Mouse (Mus musculus) kidney, embryonic 16.5 days (tissue): Measurements from ENCODE around the gene Olfr284. TPM values are rescaled to one million over a fixed set of nuclear protein-coding genes. Genes with fewer than 3 reads are reported as not detected.

Experiments
- ATAC-seq: fragments of 200-750 bp; cut with Nextera tagmentation; 2 replicates; pipeline ENCODE4 v1.8.0; 2017; ENCODE audit warnings: moderate TSS enrichment; ENCODE audit not compliant: low FRiP score, low TSS enrichment
- H3K27ac ChIP-seq: fragments of 300-500 bp; sonication (generic); 2 replicates; pipeline ENCODE4 v1.5.1; 2014; ENCODE audit warnings: low read length
- H3K27me3 ChIP-seq: fragments of 300-500 bp; sonication (generic); 2 replicates; pipeline ENCODE4 v1.6.1; 2014; ENCODE audit warnings: low read length, control low read depth, mixed read lengths; ENCODE audit not compliant: insufficient read depth
- H3K36me3 ChIP-seq: fragments of 300-500 bp; sonication (generic); 2 replicates; pipeline ENCODE4 v1.6.1; 2014; ENCODE audit warnings: low read length, control low read depth, mixed read lengths; ENCODE audit not compliant: insufficient read depth
- H3K4me1 ChIP-seq: fragments of 300-500 bp; sonication (generic); 2 replicates; pipeline ENCODE4 v1.6.1; 2014; ENCODE audit warnings: low read length, control low read depth, mixed read lengths; ENCODE audit not compliant: insufficient read depth
- H3K4me2 ChIP-seq: fragments of 300-500 bp; sonication (generic); replicated peaks from 2 replicates; pipeline ENCODE4 v1.6.1; 2014; ENCODE audit warnings: low read depth, low read length
- H3K4me3 ChIP-seq: fragments of 300-500 bp; sonication (generic); 2 replicates; pipeline ENCODE4 v1.5.1; 2014; ENCODE audit warnings: mild to moderate bottlenecking, low read length
- H3K9ac ChIP-seq: fragments of 300-500 bp; sonication (generic); replicated peaks from 2 replicates; pipeline ENCODE4 v1.6.1; 2014; ENCODE audit warnings: low read length
- H3K9me3 ChIP-seq: fragments of 300-500 bp; sonication (generic); 2 replicates; pipeline ENCODE4 v1.6.1; 2016; ENCODE audit warnings: low read length, control low read depth
- WGBS: fragments of 180-500 bp; shearing (Covaris S2); extraction: QIAGEN DNeasy Blood & Tissue Kit; methylation state at CpG from one replicate; pipeline ENCODE4 v1.1.7; 2014; 5-methylcytosine and 5-hydroxymethylcytosine counted together
- polyA plus RNA-seq: library from polyadenylated mRNA; unstranded; fragments of >200 nt; fragmentation: Nextera tagmentation; extraction: Ambion mirVana; gene quantifications from 2 replicates; pipeline ENCODE4 v1.2.1, GENCODE M21; 2015

Gene Olfr284
- not detected in 2 replicates for polyA plus RNA-seq

GRCm38 (mm10) chr15:98340887-98341286 lies at the start of gene Olfr284:
Gene Olfr284, minus strand, starts transcription at chr15:98340987.
- no peak for ATAC-seq
- Histone ChIP-seq H3K27ac (no peak within 1 kb of the TSS), H3K9ac (no peak within 1 kb of the TSS), H3K4me1 (no peaks in the 10 kb centered on the region), H3K4me3 (no peak within 1 kb of the TSS), H3K27me3 (no peaks in the 10 kb centered on the region), H3K4me2 (no peak within 1 kb of the TSS), H3K36me3 (no peaks in the 10 kb centered on the region), H3K9me3 (no peaks in the 10 kb centered on the region)
- WGBS, result 53% methylated on average over 8 of the region's 8 CpGs

- ATAC-seq, result peak; percentile 74; the same call in 1 of the 2 replicates
- no peaks in the 10 kb centered on the region for H3K36me3 ChIP-seq
- H3K4me3 ChIP-seq, result no peak overlapping the region
- H3K9ac ChIP-seq, result no peak overlapping the region
- no peak overlapping the region for H3K27ac ChIP-seq
- H3K4me2 ChIP-seq, result no peak overlapping the region
- H3K9me3 ChIP-seq, result no peaks in the 10 kb centered on the region
- no peaks in the 10 kb centered on the region; the same call in 1 of the 2 replicates for H3K4me1 ChIP-seq
- no peaks in the 10 kb centered on the region for H3K27me3 ChIP-seq
- 31% methylated on average over 7 of the region's 7 CpGs for WGBS
Measured at GRCm38 (mm10) chr15:98389796-98390195, 49.0 kb upstream of the Olfr284 start.

GRCm38 (mm10) chr15:98387621-98388020 lies 46.8 kb upstream of the Olfr284 start:
- Histone ChIP-seq H3K9me3 (no peaks in the 10 kb centered on the region), H3K27me3 (no peaks in the 10 kb centered on the region), H3K36me3 (no peaks in the 10 kb centered on the region), H3K9ac (no peak overlapping the region), H3K4me3 (no peak overlapping the region), H3K4me2 (no peak overlapping the region), H3K27ac (no peak overlapping the region), H3K4me1 (no peaks in the 10 kb centered on the region; the same call in 1 of the 2 replicates)
- ATAC-seq, result no peak
- 80% methylated on average over 2 of the region's 2 CpGs for WGBS

GRCm38 (mm10) chr15:98380846-98381245 lies 40.1 kb upstream of the Olfr284 start, which contains the start of gene Olfr283:
Gene Olfr283, minus strand, starts transcription at chr15:98380946.
- H3K27ac ChIP-seq, result no peak within 1 kb of the TSS
- H3K9me3 ChIP-seq, result no peaks in the 10 kb centered on the region
- no peak within 1 kb of the TSS for H3K4me3 ChIP-seq
- ATAC-seq, result no peak
- 85% methylated on average over 6 of the region's 6 CpGs for WGBS
- H3K9ac ChIP-seq, result no peak within 1 kb of the TSS
- H3K27me3 ChIP-seq, result no peaks in the 10 kb centered on the region
- no peaks in the 10 kb centered on the region for H3K4me1 ChIP-seq
- H3K4me2 ChIP-seq, result no peak within 1 kb of the TSS
- H3K36me3 ChIP-seq, result no peaks in the 10 kb centered on the region

GRCm38 (mm10) chr15:98378209-98378608 lies 37.4 kb upstream of the Olfr284 start:
- H3K9me3 ChIP-seq, result no peaks in the 10 kb centered on the region
- H3K4me2 ChIP-seq, result no peak overlapping the region
- 89% methylated on average over 13 of the region's 13 CpGs for WGBS
- no peak overlapping the region for H3K27ac ChIP-seq
- no peaks in the 10 kb centered on the region for H3K36me3 ChIP-seq
- H3K27me3 ChIP-seq, result no peaks in the 10 kb centered on the region
- ATAC-seq, result no peak
- no peak overlapping the region for H3K4me3 ChIP-seq
- no peaks in the 10 kb centered on the region for H3K4me1 ChIP-seq
- no peak overlapping the region for H3K9ac ChIP-seq

- Histone ChIP-seq H3K4me1 (no peaks in the 10 kb centered on the region), H3K9me3 (no peaks in the 10 kb centered on the region), H3K27ac (no peak within 1 kb of the TSS), H3K36me3 (no peaks in the 10 kb centered on the region), H3K4me2 (no peak within 1 kb of the TSS), H3K9ac (no peak within 1 kb of the TSS), H3K27me3 (no peaks in the 10 kb centered on the region), H3K4me3 (no peak within 1 kb of the TSS)
- ATAC-seq, result no peak
- 92% methylated on average over 5 of the region's 5 CpGs for WGBS
Measured at GRCm38 (mm10) chr15:98317177-98317724, 23.5 kb downstream of the Olfr284 start, which contains the start of gene Olfr285. Gene Olfr285, minus strand, starts transcription at chr15:98317353.

- Histone ChIP-seq H3K9me3 (no peaks in the 10 kb centered on the region), H3K27me3 (no peaks in the 10 kb centered on the region), H3K36me3 (no peaks in the 10 kb centered on the region), H3K4me1 (no peaks in the 10 kb centered on the region), H3K9ac (no peak overlapping the region), H3K4me3 (no peak overlapping the region), H3K27ac (no peak overlapping the region), H3K4me2 (no peak overlapping the region)
- WGBS, result 50% methylated on average over 6 of the region's 6 CpGs
- no peak for ATAC-seq
Measured at GRCm38 (mm10) chr15:98315703-98316102, 25.1 kb downstream of the Olfr284 start.

- Histone ChIP-seq H3K4me1 (peaks cover 4% of the 10 kb centered on the region; the same call in 1 of the 2 replicates), H3K27me3 (no peaks in the 10 kb centered on the region), H3K9ac (peak within 1 kb of the TSS; percentile 71), H3K4me3 (peak within 1 kb of the TSS; percentile 64), H3K36me3 (no peaks in the 10 kb centered on the region), H3K27ac (no peak within 1 kb of the TSS), H3K9me3 (no peaks in the 10 kb centered on the region), H3K4me2 (peak within 1 kb of the TSS; percentile 92)
- ATAC-seq, result peak; percentile 70
- 2% methylated on average over 60 of the region's 60 CpGs for WGBS
Measured at GRCm38 (mm10) chr15:98295628-98296551, 44.9 kb downstream of the Olfr284 start, which contains the start of gene Zfp641. Gene Zfp641, minus strand, starts transcription at chr15:98296161.

GRCm38 (mm10) chr15:98293651-98294050 lies 47.1 kb downstream of the Olfr284 start:
- H3K9ac ChIP-seq, result no peak overlapping the region
- WGBS, result 89% methylated on average over 8 of the region's 8 CpGs

More at GRCm38 (mm10) chr15:98293651-98294050, 47.1 kb downstream of the Olfr284 start:
- no peaks in the 10 kb centered on the region for H3K36me3 ChIP-seq
- no peak overlapping the region for H3K4me3 ChIP-seq
- peaks cover 4% of the 10 kb centered on the region; the same call in 1 of the 2 replicates for H3K4me1 ChIP-seq
- no peak overlapping the region for H3K27ac ChIP-seq
- no peaks in the 10 kb centered on the region for H3K27me3 ChIP-seq
- no peak overlapping the region for H3K4me2 ChIP-seq
- H3K9me3 ChIP-seq, result no peaks in the 10 kb centered on the region
- no peak for ATAC-seq
